Mouse (Mus musculus): ENCODE results near the gene Gm49510. TPM values are rescaled to one million over a fixed set of nuclear protein-coding genes. Genes with fewer than 3 reads are reported as not detected.

The Gm49510 gene
- polyA plus RNA-seq (2015; fragmentation: Nextera tagmentation; extraction: Ambion mirVana) = 0.18 and 0.22 TPM in 2 replicates

- H3K4me2 ChIP-seq (ENCODE audit: low read depth, low read length) = peak within 1 kb of the TSS; percentile 81
- H3K36me3 ChIP-seq (ENCODE audit: control insufficient read depth, insufficient read depth) = peaks cover 4% of the 10 kb centered on the region; the same call in 1 of the 2 replicates
- no peaks in the 10 kb centered on the region for H3K9me3 ChIP-seq (replicated peaks; ENCODE audit: control insufficient read depth, low read length)
- H3K4me1 ChIP-seq (ENCODE audit: control insufficient read depth, low read depth, low read length) = peaks cover 73% of the 10 kb centered on the region
- peak within 1 kb of the TSS; percentile 77 for H3K9ac ChIP-seq (ENCODE audit: low read depth, low read length)
- H3K27me3 ChIP-seq (ENCODE audit: control insufficient read depth, insufficient read depth, low read depth, low read length) = no peaks in the 10 kb centered on the region
- ATAC-seq (ENCODE audit: low read depth) = no peak
- peak within 1 kb of the TSS; percentile 77 for H3K4me3 ChIP-seq (ENCODE audit: low read depth, low read length)
- WGBS (ENCODE audit: insufficient replicate concordance) = 2% methylated on average over 20 of the region's 20 CpGs
- H3K27ac ChIP-seq (ENCODE audit: low read length) = peak within 1 kb of the TSS; percentile 70
These were observed at the start of gene Gm49510 for GRCm38 (mm10) chr15:78899409-78899739. Gene Gm49510 (plus strand): TSS chr15:78899667.

DNA sequence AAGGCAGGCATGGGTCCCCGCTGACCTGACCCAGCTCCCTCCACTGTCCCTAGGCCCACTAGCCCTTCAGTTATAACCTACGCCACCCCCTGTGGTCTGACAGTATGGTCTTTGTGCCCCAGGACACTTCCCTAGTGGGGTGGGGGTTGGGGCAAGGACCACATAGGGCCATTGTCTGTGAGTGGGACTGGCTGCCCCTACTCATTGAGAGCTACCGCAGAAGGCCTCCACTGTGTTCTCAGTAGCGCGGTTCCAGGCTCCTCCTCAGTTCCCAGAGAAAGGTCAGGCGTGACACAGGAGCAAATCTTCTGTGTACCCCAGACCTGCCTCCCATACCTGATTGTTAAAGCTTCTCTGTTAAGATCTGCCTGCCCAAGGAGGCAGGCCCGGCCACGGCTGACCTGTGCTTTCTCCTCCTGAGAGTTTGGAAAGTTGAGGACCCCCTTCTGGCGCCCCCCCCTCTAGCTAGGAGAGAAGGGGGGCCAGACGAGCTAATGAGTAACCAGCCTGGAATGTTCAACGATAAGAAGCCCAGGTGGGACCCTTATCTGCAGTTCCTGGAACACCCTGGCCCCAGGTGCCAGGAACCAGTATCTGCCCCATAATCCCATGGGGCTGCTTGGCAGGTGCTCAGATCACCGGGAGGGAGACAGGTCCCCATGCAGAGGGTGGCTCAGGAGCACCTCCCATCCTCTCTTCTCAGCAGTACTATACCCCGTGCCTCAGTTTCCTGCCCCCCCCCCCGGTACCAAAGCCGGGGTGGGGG lies 49.2 kb upstream of the Gm49510 start:
- Histone ChIP-seq H3K4me2 (ENCODE audit: low read depth, low read length) (no peak overlapping the region), H3K9ac (ENCODE audit: low read depth, low read length) (no peak overlapping the region)
- no peak for ATAC-seq (ENCODE audit: low read depth)

GRCm38 (mm10) chr15:78850944-78851343 lies 48.5 kb upstream of the Gm49510 start:
- H3K4me1 ChIP-seq (ENCODE audit: control insufficient read depth, low read depth, low read length) = peaks cover 17% of the 10 kb centered on the region
- H3K4me2 ChIP-seq (ENCODE audit: low read depth, low read length) = no peak overlapping the region
- no peak for ATAC-seq (ENCODE audit: low read depth)
- H3K9me3 ChIP-seq (replicated peaks; ENCODE audit: control insufficient read depth, low read length) = no peaks in the 10 kb centered on the region
- H3K4me3 ChIP-seq (ENCODE audit: low read depth, low read length) = no peak overlapping the region
- H3K27me3 ChIP-seq (ENCODE audit: control insufficient read depth, insufficient read depth, low read depth, low read length) = peaks cover 8% of the 10 kb centered on the region; the same call in 1 of the 2 replicates
- H3K27ac ChIP-seq (ENCODE audit: low read length) = no peak overlapping the region
- H3K9ac ChIP-seq (ENCODE audit: low read depth, low read length) = no peak overlapping the region
- no peaks in the 10 kb centered on the region for H3K36me3 ChIP-seq (ENCODE audit: control insufficient read depth, insufficient read depth)
- WGBS (ENCODE audit: insufficient replicate concordance) = 42% methylated on average over 6 of the region's 6 CpGs

More for the DNA sequence above, 49.2 kb upstream of the Gm49510 start:
- no peak overlapping the region for H3K4me3 ChIP-seq (ENCODE audit: low read depth, low read length)
- H3K27ac ChIP-seq (ENCODE audit: low read length) = no peak overlapping the region
- 57% methylated on average over 15 of the region's 15 CpGs for WGBS (ENCODE audit: insufficient replicate concordance)
- H3K4me1 ChIP-seq (ENCODE audit: control insufficient read depth, low read depth, low read length) = peaks cover 22% of the 10 kb centered on the region
- no peaks in the 10 kb centered on the region for H3K36me3 ChIP-seq (ENCODE audit: control insufficient read depth, insufficient read depth)
- peaks cover 10% of the 10 kb centered on the region for H3K27me3 ChIP-seq (ENCODE audit: control insufficient read depth, insufficient read depth, low read depth, low read length)
- H3K9me3 ChIP-seq (replicated peaks; ENCODE audit: control insufficient read depth, low read length) = no peaks in the 10 kb centered on the region

- ATAC-seq (ENCODE audit: low read depth) = peak; percentile 81
- Histone ChIP-seq H3K9ac (ENCODE audit: low read depth, low read length) (no peak overlapping the region), H3K27me3 (ENCODE audit: control insufficient read depth, insufficient read depth, low read depth, low read length) (peaks cover 8% of the 10 kb centered on the region; the same call in 1 of the 2 replicates), H3K4me3 (ENCODE audit: low read depth, low read length) (no peak overlapping the region), H3K4me2 (ENCODE audit: low read depth, low read length) (peak overlapping the region; percentile 19), H3K36me3 (ENCODE audit: control insufficient read depth, insufficient read depth) (no peaks in the 10 kb centered on the region), H3K9me3 (replicated peaks; ENCODE audit: control insufficient read depth, low read length) (no peaks in the 10 kb centered on the region), H3K27ac (ENCODE audit: low read length) (no peak overlapping the region), H3K4me1 (ENCODE audit: control insufficient read depth, low read depth, low read length) (peaks cover 17% of the 10 kb centered on the region)
- WGBS (ENCODE audit: insufficient replicate concordance) = 8% methylated on average over 13 of the region's 13 CpGs
These were observed 47.8 kb upstream of the Gm49510 start for GRCm38 (mm10) chr15:78851505-78852153.

- Histone ChIP-seq H3K36me3 (ENCODE audit: control insufficient read depth, insufficient read depth) (no peaks in the 10 kb centered on the region), H3K4me2 (ENCODE audit: low read depth, low read length) (no peak within 1 kb of the TSS), H3K27me3 (ENCODE audit: control insufficient read depth, insufficient read depth, low read depth, low read length) (peaks cover 6% of the 10 kb centered on the region; the same call in 1 of the 2 replicates), H3K4me1 (ENCODE audit: control insufficient read depth, low read depth, low read length) (peaks cover 18% of the 10 kb centered on the region), H3K9ac (ENCODE audit: low read depth, low read length) (no peak within 1 kb of the TSS), H3K9me3 (replicated peaks; ENCODE audit: control insufficient read depth, low read length) (no peaks in the 10 kb centered on the region), H3K27ac (ENCODE audit: low read length) (no peak within 1 kb of the TSS), H3K4me3 (ENCODE audit: low read depth, low read length) (no peak within 1 kb of the TSS)
- WGBS (ENCODE audit: insufficient replicate concordance) = 21% methylated on average over 8 of the region's 8 CpGs
- ATAC-seq (ENCODE audit: low read depth) = no peak
These were observed 44.0 kb upstream of the Gm49510 start, which contains the start of gene Lgals2 for GRCm38 (mm10) chr15:78855303-78855965. Gene Lgals2 (minus strand): TSS chr15:78855529.

DNA sequence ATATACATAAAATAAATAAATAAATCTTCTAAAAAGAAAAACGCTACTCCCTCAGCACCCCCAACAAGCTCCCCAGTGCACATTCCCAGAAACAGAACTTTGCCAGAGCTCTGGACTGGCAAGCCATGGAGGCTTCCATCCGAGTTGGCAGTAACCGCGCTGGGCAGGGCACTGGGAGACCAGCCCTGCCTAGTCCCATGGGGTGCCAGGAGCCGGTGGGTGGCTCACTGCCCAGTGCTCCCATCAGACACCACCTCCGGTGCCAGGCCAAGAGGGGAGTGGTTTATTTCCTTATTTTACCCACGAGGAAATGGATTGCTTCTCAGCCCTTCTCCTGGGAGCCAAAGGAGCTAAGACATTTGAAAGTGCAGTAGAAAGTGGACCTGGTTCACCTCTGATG lies 42.5 kb upstream of the Gm49510 start:
- Histone ChIP-seq H3K27ac (ENCODE audit: low read length) (no peak overlapping the region), H3K36me3 (ENCODE audit: control insufficient read depth, insufficient read depth) (no peaks in the 10 kb centered on the region), H3K9ac (ENCODE audit: low read depth, low read length) (no peak overlapping the region), H3K9me3 (replicated peaks; ENCODE audit: control insufficient read depth, low read length) (no peaks in the 10 kb centered on the region), H3K4me2 (ENCODE audit: low read depth, low read length) (no peak overlapping the region), H3K4me1 (ENCODE audit: control insufficient read depth, low read depth, low read length) (peaks cover 5% of the 10 kb centered on the region), H3K27me3 (ENCODE audit: control insufficient read depth, insufficient read depth, low read depth, low read length) (no peaks in the 10 kb centered on the region), H3K4me3 (ENCODE audit: low read depth, low read length) (no peak overlapping the region)
- WGBS (ENCODE audit: insufficient replicate concordance) = 61% methylated on average over 7 of the region's 7 CpGs
- ATAC-seq (ENCODE audit: low read depth) = no peak

DNA sequence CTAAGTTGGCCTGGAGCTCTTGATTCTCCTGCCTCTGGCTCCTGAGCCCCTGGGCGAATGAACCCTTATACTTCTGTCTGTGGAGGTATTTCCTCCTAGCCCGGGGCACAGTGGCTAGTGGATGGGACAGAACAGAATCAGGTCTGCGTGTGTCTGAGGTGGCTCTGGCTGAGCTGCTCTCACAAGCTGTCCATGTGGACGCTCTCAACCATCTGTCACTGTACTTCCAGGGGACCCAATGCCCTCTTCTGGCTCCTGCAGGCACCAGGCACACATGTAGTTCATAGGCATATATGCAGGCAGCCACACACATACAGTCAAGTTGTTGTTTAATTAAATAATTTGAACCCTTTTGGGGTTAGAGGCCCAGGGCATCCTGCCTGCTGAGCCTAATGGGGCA lies 40.2 kb upstream of the Gm49510 start:
- H3K36me3 ChIP-seq (ENCODE audit: control insufficient read depth, insufficient read depth) = no peaks in the 10 kb centered on the region
- H3K27ac ChIP-seq (ENCODE audit: low read length) = no peak overlapping the region
- WGBS (ENCODE audit: insufficient replicate concordance) = 53% methylated on average over 4 of the region's 4 CpGs
- peaks cover 5% of the 10 kb centered on the region for H3K4me1 ChIP-seq (ENCODE audit: control insufficient read depth, low read depth, low read length)
- no peak for ATAC-seq (ENCODE audit: low read depth)
- no peak overlapping the region for H3K9ac ChIP-seq (ENCODE audit: low read depth, low read length)
- no peaks in the 10 kb centered on the region for H3K27me3 ChIP-seq (ENCODE audit: control insufficient read depth, insufficient read depth, low read depth, low read length)
- H3K4me3 ChIP-seq (ENCODE audit: low read depth, low read length) = no peak overlapping the region
- H3K9me3 ChIP-seq (replicated peaks; ENCODE audit: control insufficient read depth, low read length) = no peaks in the 10 kb centered on the region
- H3K4me2 ChIP-seq (ENCODE audit: low read depth, low read length) = no peak overlapping the region

- Histone ChIP-seq H3K9me3 (replicated peaks; ENCODE audit: control insufficient read depth, low read length) (no peaks in the 10 kb centered on the region), H3K9ac (ENCODE audit: low read depth, low read length) (no peak overlapping the region), H3K4me1 (ENCODE audit: control insufficient read depth, low read depth, low read length) (peaks cover 5% of the 10 kb centered on the region), H3K4me3 (ENCODE audit: low read depth, low read length) (no peak overlapping the region), H3K27ac (ENCODE audit: low read length) (no peak overlapping the region), H3K36me3 (ENCODE audit: control insufficient read depth, insufficient read depth) (no peaks in the 10 kb centered on the region), H3K27me3 (ENCODE audit: control insufficient read depth, insufficient read depth, low read depth, low read length) (no peaks in the 10 kb centered on the region), H3K4me2 (ENCODE audit: low read depth, low read length) (no peak overlapping the region)
- no peak for ATAC-seq (ENCODE audit: low read depth)
- WGBS (ENCODE audit: insufficient replicate concordance) = 15% methylated on average over 6 of the region's 6 CpGs
These were observed 39.8 kb upstream of the Gm49510 start for GRCm38 (mm10) chr15:78859714-78860113.

Data from liver, embryonic 16.5 days (tissue).